Mouse (Mus musculus) 3134 (cell line): ENCODE results near the gene Fut1.
A peak's percentile ranks its signal among the peaks of the same experiment; 100 is the strongest.

ENCODE experiments used
- DNase-seq: peaks from one replicate; pipeline ENCODE4 v3.0.0-alpha.2; 2011; ENCODE audit warnings: low spot score; ENCODE audit not compliant: insufficient read length; ENCODE audit errors: extremely low read depth

Gene Fut1

GRCm38 (mm10) chr7:45617042-45617695 lies at the start of gene Fut1:
Gene Fut1, plus strand, starts transcription at chr7:45617289.
- no peak for DNase-seq

GRCm38 (mm10) chr7:45567780-45568516 lies 49.1 kb upstream of the Fut1 start:
- DNase-seq = peak; percentile 93

GRCm38 (mm10) chr7:45568601-45569473 lies 48.3 kb upstream of the Fut1 start:
- DNase-seq = no peak

GRCm38 (mm10) chr7:45570103-45570741 lies 46.9 kb upstream of the Fut1 start, which contains the start of gene Bcat2:
Gene Bcat2, plus strand, starts transcription at chr7:45570153.
- peak; percentile 85 for DNase-seq

- DNase-seq = no peak
Measured at GRCm38 (mm10) chr7:45571966-45572365, 45.1 kb upstream of the Fut1 start.

GRCm38 (mm10) chr7:45573954-45574353 lies 43.1 kb upstream of the Fut1 start:
- DNase-seq = no peak

- no peak for DNase-seq
Measured at GRCm38 (mm10) chr7:45574472-45575379, 42.4 kb upstream of the Fut1 start.

- no peak for DNase-seq
Measured at GRCm38 (mm10) chr7:45585923-45586322, 31.2 kb upstream of the Fut1 start.

GRCm38 (mm10) chr7:45587631-45588592 lies 29.2 kb upstream of the Fut1 start:
- DNase-seq = no peak

GRCm38 (mm10) chr7:45589173-45589572 lies 27.9 kb upstream of the Fut1 start:
- peak; percentile 93 for DNase-seq

- DNase-seq = no peak
Measured at GRCm38 (mm10) chr7:45589898-45590297, 27.2 kb upstream of the Fut1 start.

GRCm38 (mm10) chr7:45590874-45591273 lies 26.2 kb upstream of the Fut1 start:
- DNase-seq = no peak

GRCm38 (mm10) chr7:45591880-45592279 lies 25.2 kb upstream of the Fut1 start:
- no peak for DNase-seq

- peak; percentile 74 for DNase-seq
Measured at GRCm38 (mm10) chr7:45593118-45593815, 23.8 kb upstream of the Fut1 start.

- no peak for DNase-seq
Measured at GRCm38 (mm10) chr7:45595176-45595575, 21.9 kb upstream of the Fut1 start.

GRCm38 (mm10) chr7:45596107-45596506 lies 21.0 kb upstream of the Fut1 start:
- DNase-seq = no peak

GRCm38 (mm10) chr7:45597013-45597412 lies 20.1 kb upstream of the Fut1 start:
- no peak for DNase-seq

- no peak for DNase-seq
Measured at GRCm38 (mm10) chr7:45597527-45597926, 19.6 kb upstream of the Fut1 start.
